Mouse (Mus musculus) cerebellum, adult (tissue): Measurements from ENCODE around the gene Aes.

Experiments used
- ATAC-seq: cut with Nextera tagmentation; 2 replicates; pipeline ENCODE4 v1.9.2; 2017; ENCODE audit warnings: mild to moderate bottlenecking, moderate library complexity, mixed read lengths; ENCODE audit not compliant: insufficient number of reproducible peaks, low FRiP score, low TSS enrichment

Gene Aes

DNA sequence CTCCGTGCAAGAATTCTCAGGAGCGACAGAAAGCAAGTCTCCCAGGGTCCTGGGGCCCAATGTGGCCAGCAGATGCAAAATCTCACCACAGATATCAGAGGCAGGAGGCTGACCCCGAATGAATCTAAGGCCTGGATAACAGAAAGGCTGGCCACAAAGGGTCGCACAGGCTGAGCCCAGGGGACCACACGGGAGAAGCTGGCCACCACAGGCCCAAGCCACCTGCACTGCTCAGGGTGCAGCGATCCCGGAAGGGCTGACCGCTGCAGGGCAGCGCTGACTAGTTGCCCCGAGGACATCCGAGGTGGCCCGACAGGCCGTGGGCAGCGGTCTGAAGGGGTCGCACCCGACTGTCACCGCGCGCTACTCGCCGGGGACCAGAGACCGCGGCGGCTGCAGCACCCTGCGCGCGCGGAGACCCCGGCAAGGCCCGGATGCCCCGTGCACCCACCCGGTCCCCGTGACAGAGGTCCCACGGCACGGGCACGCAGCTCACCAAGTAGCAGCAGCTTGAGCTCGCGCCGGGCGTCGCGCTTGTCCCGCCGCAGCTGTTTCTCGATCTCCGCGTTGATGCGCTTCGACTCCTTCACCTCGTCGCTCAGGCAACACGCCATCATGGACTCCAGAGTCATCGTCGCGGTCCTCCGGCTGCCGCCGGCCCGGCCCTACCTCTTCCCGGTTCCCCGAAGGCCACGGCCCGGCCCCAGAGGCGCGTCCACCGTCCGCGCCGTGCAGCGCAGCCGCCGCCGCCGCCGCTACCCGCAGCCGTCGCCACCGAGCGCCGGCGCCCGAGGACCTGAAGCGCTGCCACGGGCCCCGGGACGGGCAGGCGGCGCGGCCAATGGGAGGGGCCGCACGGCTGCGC, 14.8 kb upstream of the Aes start:
- ATAC-seq: no peak; the same call in 1 of the 2 replicates

- ATAC-seq: peak; percentile 89
Observed at GRCm38 (mm10) chr10:81545161-81545747, 14.0 kb upstream of the Aes start, which contains the start of gene Gna11. Gna11 (minus strand) TSS chr10:81545190.

- no peak for ATAC-seq
Observed at GRCm38 (mm10) chr10:81546332-81546731, 13.0 kb upstream of the Aes start.

GRCm38 (mm10) chr10:81546788-81547571, 12.3 kb upstream of the Aes start:
- ATAC-seq: no peak

DNA sequence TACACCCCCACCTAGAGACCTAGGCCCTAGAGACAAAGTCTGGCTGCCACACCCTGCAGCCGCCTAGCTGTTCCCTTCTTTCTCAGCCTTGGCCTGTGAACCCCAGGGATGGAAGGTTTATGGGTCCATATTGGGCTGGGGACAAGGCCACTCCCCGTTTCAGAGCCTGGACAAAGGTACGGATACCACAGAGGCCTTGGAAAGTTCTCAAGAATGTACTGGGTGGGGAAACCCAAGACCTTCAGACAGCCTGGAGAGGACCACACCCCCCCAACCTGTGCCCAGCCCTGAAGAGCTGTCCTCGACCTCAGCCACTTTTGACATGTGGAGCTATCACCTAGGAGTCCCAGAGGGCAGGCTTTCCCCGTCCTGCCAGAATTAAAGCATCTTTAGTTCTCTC, 10.3 kb upstream of the Aes start:
- ATAC-seq: no peak

- no peak for ATAC-seq
Observed at GRCm38 (mm10) chr10:81550257-81550656, 9.0 kb upstream of the Aes start.

- ATAC-seq: peak; percentile 62; the same call in 1 of the 2 replicates
Observed at GRCm38 (mm10) chr10:81551597-81552102, 7.6 kb upstream of the Aes start.

DNA sequence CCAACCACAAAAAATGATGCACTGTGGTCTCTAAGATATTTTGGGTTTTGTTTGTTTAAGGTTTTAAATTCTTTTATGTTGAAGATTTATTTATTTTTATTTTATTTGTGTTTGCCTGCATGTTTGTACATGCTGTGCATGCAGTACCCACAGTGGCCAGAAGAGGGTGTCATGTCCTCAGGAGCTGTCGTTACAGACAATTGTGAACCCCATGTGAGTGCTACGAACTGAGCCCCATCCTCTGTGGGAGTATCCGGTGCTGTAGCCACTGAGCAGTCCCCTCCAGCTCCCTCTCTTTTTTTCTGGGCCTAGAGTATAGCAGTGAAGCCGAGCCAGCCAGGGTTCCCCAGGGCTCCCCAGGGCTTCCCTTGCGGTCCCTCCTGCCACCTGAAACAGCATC, 6.1 kb upstream of the Aes start:
- no peak for ATAC-seq

DNA sequence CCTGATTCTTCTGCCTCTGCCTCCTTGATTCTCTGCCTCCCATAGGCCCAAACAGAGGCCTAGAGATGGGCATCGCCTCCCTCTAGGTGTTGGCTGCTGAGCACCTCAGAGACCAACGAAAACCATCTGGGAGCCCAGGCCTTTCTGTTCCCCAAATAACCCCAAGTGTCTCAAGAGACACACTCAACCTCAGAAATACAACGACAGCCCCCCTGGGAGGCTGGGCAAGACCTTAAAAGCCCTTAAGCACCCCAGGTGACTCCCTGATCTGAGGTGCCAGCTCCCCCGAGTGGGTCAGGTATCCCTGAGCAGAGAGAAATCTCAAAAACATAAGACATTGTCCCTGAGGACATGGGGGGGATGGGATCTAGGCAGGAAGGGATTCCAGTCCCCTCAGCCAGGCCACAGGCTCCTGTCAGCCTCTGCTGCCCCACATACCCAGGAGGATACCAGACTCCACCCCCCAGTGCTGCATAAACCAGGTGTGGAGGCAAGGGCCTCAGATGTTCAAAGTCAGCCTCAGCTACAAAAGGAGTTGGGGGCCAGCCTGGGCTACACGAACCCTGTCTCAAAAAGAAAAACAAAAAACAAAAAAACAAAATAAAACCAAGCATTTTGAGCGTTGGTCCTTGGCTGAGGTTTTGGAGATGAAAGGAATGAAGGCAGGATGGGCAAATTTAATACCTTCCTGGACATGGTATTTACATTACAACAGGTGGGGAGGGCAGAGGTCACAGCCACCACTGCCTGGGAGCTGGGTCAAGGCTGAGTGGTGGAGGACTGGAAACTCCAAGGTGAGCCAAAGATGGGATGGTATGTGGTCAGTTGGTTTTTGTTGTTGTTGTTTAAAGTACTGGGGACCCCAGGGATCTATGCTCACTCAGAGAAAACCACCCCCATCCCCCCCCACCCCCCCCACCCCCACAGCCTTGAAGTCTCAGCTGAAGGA, 5.2 kb upstream of the Aes start:
- ATAC-seq: no peak

DNA sequence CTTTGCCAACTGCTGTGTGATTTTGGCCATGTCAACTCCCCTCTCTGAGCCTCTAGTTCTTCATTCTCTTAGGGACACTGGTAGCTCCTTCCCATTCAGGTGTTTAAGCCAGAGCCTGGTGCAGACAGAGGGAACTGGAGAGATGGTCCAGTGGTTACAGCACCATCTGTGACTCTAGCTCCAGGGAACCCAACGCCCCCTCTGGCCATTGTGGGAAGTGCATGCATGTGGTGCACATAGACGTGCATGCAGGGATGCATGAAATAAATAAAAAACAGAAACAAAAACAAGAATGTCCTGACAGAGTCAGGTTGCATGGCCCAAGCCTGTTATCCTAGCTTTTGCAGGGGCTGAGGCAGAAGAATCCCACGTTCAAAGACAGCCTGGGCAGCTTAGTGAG, 3.0 kb upstream of the Aes start:
- ATAC-seq: no peak

DNA sequence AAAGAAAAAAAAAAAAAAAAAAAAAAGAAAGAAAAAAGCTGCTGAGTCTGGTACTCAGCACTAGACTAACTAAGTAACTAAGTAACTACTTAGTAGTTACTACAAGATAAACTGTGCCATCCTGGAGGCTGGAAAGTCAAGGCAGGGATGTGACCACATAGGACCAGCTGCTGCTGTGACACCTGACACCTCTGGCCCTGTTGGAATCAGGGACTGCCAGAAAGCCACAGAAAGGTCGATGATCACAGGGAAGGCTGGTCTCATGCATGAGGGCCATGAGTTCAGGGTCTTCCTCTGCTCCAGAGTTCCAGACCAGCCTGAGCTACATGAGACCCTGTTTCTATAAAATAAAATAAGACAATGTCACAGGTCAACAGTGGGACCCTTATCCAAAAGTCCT, 1.8 kb upstream of the Aes start:
- no peak for ATAC-seq

DNA sequence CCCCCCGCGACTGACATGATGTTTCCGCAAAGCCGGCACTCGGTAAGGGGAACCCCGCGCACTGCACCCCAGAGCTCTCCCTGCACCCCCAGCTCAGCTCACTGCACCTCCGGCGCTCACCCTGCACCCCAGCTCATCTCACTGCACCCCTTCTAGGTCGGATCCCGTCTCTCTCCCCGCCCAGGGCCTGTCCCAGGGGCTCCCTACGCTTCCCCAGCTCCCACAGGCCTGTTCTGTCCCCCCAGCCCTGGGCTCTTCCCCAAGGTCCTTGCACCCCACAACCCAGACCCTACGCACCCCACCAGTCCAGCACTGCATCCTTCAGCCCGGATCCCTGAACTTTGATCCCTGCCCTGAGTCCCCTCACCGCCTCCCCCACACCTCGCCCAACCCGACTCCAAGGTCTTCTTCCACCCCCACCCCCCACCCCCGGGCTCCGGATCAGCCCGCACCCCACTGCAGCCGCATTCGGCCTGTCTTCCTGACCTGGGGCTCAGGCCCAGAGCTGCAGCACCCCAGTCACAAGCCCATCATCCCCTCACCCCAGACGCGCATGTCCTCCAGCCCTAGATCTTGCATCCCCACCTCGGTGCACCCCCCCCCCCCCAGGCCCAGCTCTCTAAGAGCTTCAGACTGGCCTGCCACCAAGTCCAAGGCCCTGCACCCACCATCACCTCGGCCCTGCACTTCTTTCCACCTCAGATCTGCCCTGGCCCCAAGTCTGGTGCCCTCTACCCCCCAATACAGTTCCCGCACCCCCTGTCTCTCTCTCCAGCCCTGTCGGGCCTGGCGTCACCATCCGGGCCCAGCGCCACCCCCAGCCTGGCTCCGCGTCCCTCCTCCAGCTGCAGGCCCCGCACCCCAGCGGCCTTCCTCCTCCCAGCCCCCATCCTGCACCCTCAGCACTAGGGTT, 595 bp downstream of the Aes start:
- ATAC-seq: peak; percentile 4; the same call in 1 of the 2 replicates

DNA sequence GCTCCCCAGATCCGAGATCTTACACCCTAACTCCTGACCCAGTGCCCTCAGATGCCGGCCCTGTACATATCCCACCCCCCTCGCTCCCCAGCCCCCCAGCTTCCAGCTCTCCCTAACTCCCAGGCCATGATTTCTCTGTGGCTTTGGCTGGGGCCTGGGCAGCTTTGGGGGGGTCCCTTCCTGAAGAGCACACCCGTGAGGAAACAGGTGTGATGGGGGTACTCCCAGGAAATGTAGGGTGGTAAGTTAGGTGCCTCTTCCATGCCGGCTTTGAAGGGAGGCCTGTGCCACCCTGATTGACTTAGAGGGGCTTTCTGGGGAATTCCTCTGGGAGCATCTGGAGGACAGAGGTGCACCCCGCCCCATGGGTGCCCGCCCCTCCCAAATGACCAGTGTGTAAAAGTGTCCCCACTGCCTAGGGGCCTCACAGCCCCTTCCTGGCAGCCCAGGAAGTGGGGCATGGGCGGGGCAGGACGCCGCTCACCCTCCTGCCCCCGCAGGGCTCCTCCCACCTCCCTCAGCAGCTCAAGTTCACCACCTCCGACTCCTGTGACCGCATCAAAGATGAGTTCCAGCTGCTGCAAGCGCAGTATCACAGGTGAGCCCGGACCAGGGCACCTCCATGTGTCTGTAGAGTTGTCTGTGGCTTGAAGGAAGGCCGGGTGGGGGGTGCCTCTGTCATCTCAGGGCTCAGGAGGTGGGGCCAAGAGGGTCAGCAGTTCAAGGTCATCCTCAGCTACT, 1.6 kb downstream of the Aes start:
- ATAC-seq: no peak

- ATAC-seq: no peak
Observed at GRCm38 (mm10) chr10:81562411-81562810, 3.1 kb downstream of the Aes start.

DNA sequence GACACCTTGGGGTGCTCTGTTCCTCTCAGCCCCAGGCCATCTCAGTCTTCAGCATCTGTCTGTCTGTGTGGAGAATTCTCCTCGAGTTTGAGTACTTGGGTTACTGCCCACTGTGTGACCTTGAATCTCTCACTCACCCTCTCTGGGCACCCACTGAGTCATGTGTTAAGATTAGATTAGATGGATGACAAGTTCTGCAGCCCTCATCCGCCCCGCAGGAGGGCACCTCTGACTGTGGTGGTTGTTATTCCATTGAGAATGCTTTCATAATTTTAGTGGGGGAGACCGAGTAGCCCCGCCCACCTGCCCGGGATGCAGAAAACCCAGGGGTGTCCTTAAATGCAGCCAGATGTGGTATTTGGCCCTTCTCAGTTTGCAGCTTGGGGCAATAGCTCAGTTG, 4.2 kb downstream of the Aes start:
- ATAC-seq: no peak

DNA sequence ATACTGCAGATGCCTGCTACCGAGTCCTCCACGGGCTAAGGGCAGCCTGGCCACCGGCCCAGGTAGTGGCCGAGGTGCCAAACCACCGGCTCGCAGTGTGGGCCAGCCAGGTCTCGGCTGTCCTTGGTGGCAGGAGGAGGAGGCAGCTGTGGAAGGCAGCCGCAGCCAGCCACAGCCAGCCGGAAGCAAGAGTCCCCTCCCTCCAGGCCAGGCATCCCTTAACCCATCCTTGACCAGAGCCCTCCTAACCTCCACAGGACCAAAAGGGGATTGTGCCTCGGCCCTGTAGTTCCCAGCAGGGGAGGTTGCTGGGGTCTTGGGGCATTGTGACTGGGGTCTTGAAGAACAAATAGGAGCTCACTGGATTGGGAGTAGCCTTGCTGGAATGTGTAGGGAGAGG, 4.9 kb downstream of the Aes start:
- no peak for ATAC-seq

- ATAC-seq: no peak
Observed at GRCm38 (mm10) chr10:81564734-81565133, 5.4 kb downstream of the Aes start.
